Mouse (Mus musculus) neural tube, embryonic 15.5 days (tissue): ENCODE data around the gene St7. TPM values are rescaled to one million over a fixed set of nuclear protein-coding genes. Genes with fewer than 3 reads are reported as not detected.

Source experiments
- ATAC-seq: fragments of 200-750 bp; cut with Nextera tagmentation; 2 replicates; pipeline ENCODE4 v1.8.0; 2017; ENCODE audit warnings: mild to moderate bottlenecking, moderate TSS enrichment, moderate library complexity; ENCODE audit not compliant: low FRiP score
- H3K27ac ChIP-seq: fragments of 300-500 bp; sonication (generic); replicated peaks from 2 replicates; pipeline ENCODE4 v1.5.1; 2015; ENCODE audit warnings: mild to moderate bottlenecking, inconsistent platforms
- H3K27me3 ChIP-seq: fragments of 300-500 bp; sonication (generic); replicated peaks from 2 replicates; pipeline ENCODE4 v1.6.1; 2015; ENCODE audit warnings: inconsistent platforms
- H3K36me3 ChIP-seq: fragments of 300-500 bp; sonication (generic); 2 replicates; pipeline ENCODE4 v1.6.1; 2015; ENCODE audit warnings: inconsistent platforms
- H3K4me1 ChIP-seq: fragments of 300-500 bp; sonication (generic); 2 replicates; pipeline ENCODE4 v1.6.1; 2015; ENCODE audit warnings: inconsistent platforms
- H3K4me2 ChIP-seq: fragments of 300-500 bp; sonication (generic); 2 replicates; pipeline ENCODE4 v1.6.1; 2015; ENCODE audit warnings: inconsistent platforms, mild to moderate bottlenecking, moderate library complexity
- H3K4me3 ChIP-seq: fragments of 300-500 bp; sonication (generic); replicated peaks from 2 replicates; pipeline ENCODE4 v1.5.1; 2015; ENCODE audit warnings: mild to moderate bottlenecking, inconsistent platforms
- H3K9ac ChIP-seq: fragments of 300-500 bp; sonication (generic); replicated peaks from 2 replicates; pipeline ENCODE4 v1.6.1; 2015; ENCODE audit warnings: mild to moderate bottlenecking, inconsistent platforms
- H3K9me3 ChIP-seq: fragments of 300-500 bp; sonication (generic); replicated peaks from 2 replicates; pipeline ENCODE4 v1.6.1; 2016; ENCODE audit warnings: inconsistent platforms
- WGBS: fragments of 180-500 bp; shearing (Covaris S2); methylation state at CpG from one replicate; pipeline ENCODE4 v1.1.7; 2015; ENCODE audit warnings: mixed read lengths; 5-methylcytosine and 5-hydroxymethylcytosine counted together
- polyA plus RNA-seq: library from polyadenylated mRNA; unstranded; fragments of >200 nt; fragmentation: Nextera tagmentation; extraction: Ambion mirVana; gene quantifications from 2 replicates; pipeline ENCODE4 v1.2.1, GENCODE M21; 2015

Gene St7
- polyA plus RNA-seq, 1 experiment from 2014 or later, result 59.2 TPM

- Histone ChIP-seq H3K27ac (no peak overlapping the region), H3K4me2 (no peak overlapping the region), H3K27me3 (no peaks in the 10 kb centered on the region), H3K4me3 (no peak overlapping the region), H3K9ac (no peak overlapping the region), H3K9me3 (no peaks in the 10 kb centered on the region), H3K4me1 (no peaks in the 10 kb centered on the region), H3K36me3 (no peaks in the 10 kb centered on the region)
- 86% methylated on average over 6 of the region's 6 CpGs for WGBS
- ATAC-seq, result no peak
Observed at GRCm38 (mm10) chr6:17720022-17720421, 27.3 kb downstream of the St7 start.

DNA sequence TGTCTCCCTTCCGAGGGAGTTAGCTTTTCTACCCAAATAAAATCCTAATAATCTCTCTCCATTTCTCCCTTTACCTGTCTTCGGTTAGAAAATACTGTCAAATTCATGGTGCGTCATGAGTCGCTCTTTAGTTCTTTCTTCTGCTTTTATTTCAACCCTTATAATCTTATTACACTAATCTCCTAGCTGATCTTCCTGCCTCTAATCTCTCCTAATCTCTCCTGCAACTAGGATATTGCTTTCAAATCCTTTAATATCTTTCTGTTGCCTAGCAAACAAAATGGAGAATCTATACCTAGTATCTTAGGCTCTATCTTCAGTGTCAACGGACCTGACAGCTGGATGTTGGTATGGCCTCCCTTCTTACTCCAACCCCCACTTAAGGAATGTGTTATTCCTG, 29.0 kb downstream of the St7 start:
- H3K36me3 ChIP-seq, result no peaks in the 10 kb centered on the region
- H3K9ac ChIP-seq, result no peak overlapping the region
- no peaks in the 10 kb centered on the region for H3K27me3 ChIP-seq
- no peaks in the 10 kb centered on the region for H3K4me1 ChIP-seq
- H3K4me2 ChIP-seq, result no peak overlapping the region
- WGBS, result 76% methylated on average over 5 of the region's 5 CpGs
- no peaks in the 10 kb centered on the region for H3K9me3 ChIP-seq
- no peak overlapping the region for H3K4me3 ChIP-seq
- no peak for ATAC-seq
- H3K27ac ChIP-seq, result no peak overlapping the region

DNA sequence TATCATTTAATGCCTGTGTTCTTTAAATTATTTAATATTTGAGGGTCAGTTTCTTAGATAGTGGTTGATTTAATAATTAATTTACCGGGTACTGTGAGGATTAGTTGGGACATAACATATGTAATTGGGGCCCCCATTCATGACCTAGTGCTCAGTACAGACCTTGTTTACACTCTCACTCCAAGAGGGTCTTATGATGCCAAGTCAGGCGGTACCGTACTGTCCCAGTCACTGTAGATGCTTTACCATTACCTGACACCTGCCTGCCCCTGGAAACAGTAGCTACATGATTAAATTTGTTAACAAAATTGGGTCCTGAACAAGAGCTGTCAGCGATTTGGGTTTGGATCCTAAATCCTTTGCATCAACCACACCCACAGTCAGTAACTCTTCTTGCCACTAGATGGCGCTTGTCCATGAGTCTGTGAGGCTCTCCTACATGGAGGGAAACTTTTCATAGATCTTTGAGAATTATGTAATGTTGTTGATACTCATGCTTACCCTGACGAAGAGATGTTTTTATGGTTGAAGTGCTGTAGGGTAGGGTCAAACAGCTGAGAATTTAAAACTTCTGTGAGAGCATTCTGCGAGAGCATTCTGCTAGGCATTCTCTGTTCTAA, 33.2 kb downstream of the St7 start:
- no peak overlapping the region for H3K9ac ChIP-seq
- peak; percentile 84 for ATAC-seq
- H3K36me3 ChIP-seq, result no peaks in the 10 kb centered on the region
- WGBS, result 44% methylated on average over 7 of the region's 7 CpGs
- no peak overlapping the region for H3K4me3 ChIP-seq
- H3K9me3 ChIP-seq, result no peaks in the 10 kb centered on the region
- H3K4me2 ChIP-seq, result no peak overlapping the region
- H3K27ac ChIP-seq, result no peak overlapping the region
- no peaks in the 10 kb centered on the region for H3K4me1 ChIP-seq
- H3K27me3 ChIP-seq, result no peaks in the 10 kb centered on the region

DNA sequence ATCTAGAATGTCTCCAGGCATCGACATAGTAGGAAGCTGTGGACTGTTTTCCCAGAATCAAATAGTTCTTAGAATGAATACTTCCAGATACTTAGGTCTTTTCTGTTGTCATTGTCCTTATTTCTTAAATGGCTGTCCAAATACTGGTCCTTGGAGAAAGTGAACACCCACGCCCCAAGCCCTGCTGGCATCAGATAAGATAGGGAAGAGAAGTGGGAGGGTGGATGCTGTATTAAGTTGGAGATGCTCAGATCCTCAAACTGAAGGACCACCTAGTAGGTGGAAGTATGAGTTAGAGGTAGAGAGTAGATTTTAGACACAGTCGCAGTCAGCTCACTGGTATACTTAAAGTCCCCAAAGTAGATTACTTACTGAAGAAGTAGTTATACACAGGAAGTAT, 34.5 kb downstream of the St7 start:
- Histone ChIP-seq H3K9ac (no peak overlapping the region), H3K4me2 (no peak overlapping the region), H3K4me1 (no peaks in the 10 kb centered on the region), H3K36me3 (no peaks in the 10 kb centered on the region), H3K4me3 (no peak overlapping the region), H3K9me3 (no peaks in the 10 kb centered on the region), H3K27me3 (no peaks in the 10 kb centered on the region), H3K27ac (no peak overlapping the region)
- no peak for ATAC-seq
- 95% methylated on average over 3 of the region's 3 CpGs for WGBS

DNA sequence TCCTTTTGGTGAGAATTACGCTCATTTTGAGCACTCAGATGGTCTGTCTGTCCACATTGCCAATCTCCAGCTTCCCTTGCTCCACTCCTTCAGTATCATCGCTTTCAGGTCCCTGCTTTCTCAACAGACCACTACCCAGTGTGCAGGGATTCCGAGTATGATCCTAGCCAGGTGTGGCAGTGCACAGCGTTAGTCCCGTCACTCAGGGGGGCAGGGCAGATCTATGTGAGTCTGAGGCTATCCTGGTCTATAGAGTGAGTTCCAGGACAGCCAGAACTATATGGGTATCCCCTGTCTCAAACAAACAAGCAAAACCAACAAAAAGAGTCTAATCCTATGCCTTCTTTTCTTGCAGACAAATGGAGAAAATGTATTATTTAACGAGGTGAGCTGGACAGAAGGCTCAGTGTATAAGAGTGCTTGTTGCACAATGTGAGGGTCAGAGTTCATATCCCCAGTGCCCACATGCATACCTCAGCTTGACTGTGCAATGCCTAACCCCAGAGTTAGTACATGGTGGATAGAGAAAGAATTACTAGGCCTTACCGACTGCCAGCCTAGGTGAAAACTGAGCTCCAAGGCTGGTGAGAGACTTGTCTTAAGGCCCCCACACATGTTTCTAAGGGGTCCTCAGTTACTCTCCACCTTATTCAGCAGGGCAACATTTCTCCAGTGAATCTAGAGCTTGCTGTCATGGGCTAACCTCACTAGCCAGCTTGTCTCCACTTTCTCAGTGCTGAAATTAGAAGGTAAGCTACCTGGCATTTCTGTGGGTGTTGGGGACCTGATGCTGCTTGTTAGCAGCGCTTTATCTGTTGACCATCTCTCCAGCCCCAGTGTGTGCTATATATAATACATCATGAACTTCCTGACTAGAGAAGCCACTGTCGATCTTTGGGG, 35.4 kb downstream of the St7 start:
- Histone ChIP-seq H3K27me3 (no peaks in the 10 kb centered on the region), H3K4me1 (no peaks in the 10 kb centered on the region), H3K9ac (no peak overlapping the region), H3K27ac (no peak overlapping the region), H3K9me3 (no peaks in the 10 kb centered on the region), H3K4me3 (no peak overlapping the region), H3K4me2 (no peak overlapping the region), H3K36me3 (no peaks in the 10 kb centered on the region)
- no peak for ATAC-seq
- 91% methylated on average over 9 of the region's 9 CpGs for WGBS

DNA sequence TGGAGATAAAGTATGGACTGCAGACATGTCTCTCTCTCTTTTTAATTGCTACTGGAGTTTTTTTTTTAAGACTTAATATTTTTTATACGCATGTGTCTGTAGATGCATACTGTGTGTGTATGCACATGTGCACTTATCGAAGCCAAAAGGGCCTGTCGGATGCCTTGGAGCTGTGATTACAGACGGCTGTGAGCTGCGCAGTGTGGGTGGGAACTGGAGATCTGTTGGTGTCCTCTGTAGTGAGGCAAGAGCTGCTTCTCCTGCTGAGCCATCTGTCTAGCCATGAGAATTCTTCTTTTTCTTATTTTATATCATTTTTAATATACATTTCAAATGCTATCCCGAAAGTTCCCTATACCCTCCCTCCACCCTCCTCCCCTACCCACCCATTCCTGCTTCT, 37.4 kb downstream of the St7 start:
- Histone ChIP-seq H3K4me3 (no peak overlapping the region), H3K27me3 (no peaks in the 10 kb centered on the region), H3K9ac (no peak overlapping the region), H3K4me1 (no peaks in the 10 kb centered on the region), H3K4me2 (no peak overlapping the region), H3K27ac (no peak overlapping the region), H3K36me3 (no peaks in the 10 kb centered on the region), H3K9me3 (no peaks in the 10 kb centered on the region)
- ATAC-seq, result no peak
- WGBS, result 88% methylated on average over 6 of the region's 6 CpGs

GRCm38 (mm10) chr6:17731694-17732093, 39.0 kb downstream of the St7 start:
- Histone ChIP-seq H3K9ac (no peak overlapping the region), H3K4me2 (no peak overlapping the region), H3K27ac (no peak overlapping the region), H3K36me3 (no peaks in the 10 kb centered on the region), H3K27me3 (no peaks in the 10 kb centered on the region), H3K9me3 (no peaks in the 10 kb centered on the region), H3K4me1 (no peaks in the 10 kb centered on the region), H3K4me3 (no peak overlapping the region)
- no peak for ATAC-seq
- WGBS, result 81% methylated on average over 5 of the region's 5 CpGs

GRCm38 (mm10) chr6:17733951-17734411, 41.2 kb downstream of the St7 start:
- no peak overlapping the region for H3K4me3 ChIP-seq
- H3K4me2 ChIP-seq, result no peak overlapping the region
- WGBS, result 93% methylated on average over 8 of the region's 8 CpGs
- H3K27ac ChIP-seq, result no peak overlapping the region
- no peaks in the 10 kb centered on the region for H3K36me3 ChIP-seq
- H3K4me1 ChIP-seq, result no peaks in the 10 kb centered on the region
- H3K9me3 ChIP-seq, result no peaks in the 10 kb centered on the region
- H3K27me3 ChIP-seq, result no peaks in the 10 kb centered on the region
- no peak overlapping the region for H3K9ac ChIP-seq
- no peak for ATAC-seq

GRCm38 (mm10) chr6:17737262-17737948, 44.7 kb downstream of the St7 start:
- 93% methylated on average over 8 of the region's 8 CpGs for WGBS

DNA sequence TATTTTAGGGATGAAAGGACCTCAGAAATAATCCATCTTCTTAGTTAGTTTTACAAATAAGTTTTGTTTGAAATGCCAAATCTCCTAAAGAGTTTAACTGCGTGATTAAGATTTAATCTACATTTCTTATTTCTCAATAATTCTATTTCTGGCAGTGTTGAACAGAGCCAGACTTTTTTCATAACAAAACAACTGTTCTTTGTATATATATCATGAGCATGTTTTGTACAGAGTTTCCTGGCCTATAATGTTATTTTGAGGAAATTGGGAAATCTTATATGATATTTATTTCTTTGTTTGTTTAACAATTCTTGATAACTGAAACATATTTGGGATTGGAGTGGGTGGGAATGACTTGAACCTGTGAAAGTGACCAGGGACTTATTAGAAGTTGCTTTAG, 47.4 kb downstream of the St7 start:
- H3K27ac ChIP-seq, result no peak overlapping the region
- no peaks in the 10 kb centered on the region for H3K36me3 ChIP-seq
- H3K4me3 ChIP-seq, result no peak overlapping the region
- H3K9ac ChIP-seq, result no peak overlapping the region
- no peak for ATAC-seq
- no peaks in the 10 kb centered on the region for H3K27me3 ChIP-seq
- no peaks in the 10 kb centered on the region for H3K9me3 ChIP-seq
- H3K4me1 ChIP-seq, result no peaks in the 10 kb centered on the region
- 98% methylated on average over 1 of the region's 1 CpGs for WGBS
- H3K4me2 ChIP-seq, result no peak overlapping the region

More at GRCm38 (mm10) chr6:17737262-17737948, 44.7 kb downstream of the St7 start:
- Histone ChIP-seq H3K36me3 (no peaks in the 10 kb centered on the region), H3K4me3 (no peak overlapping the region), H3K27me3 (no peaks in the 10 kb centered on the region), H3K4me1 (no peaks in the 10 kb centered on the region), H3K4me2 (no peak overlapping the region), H3K27ac (no peak overlapping the region), H3K9me3 (no peaks in the 10 kb centered on the region), H3K9ac (no peak overlapping the region)
- ATAC-seq, result no peak

GRCm38 (mm10) chr6:17741639-17742038, 48.9 kb downstream of the St7 start:
- WGBS, result 92% methylated on average over 6 of the region's 6 CpGs
- H3K9ac ChIP-seq, result no peak overlapping the region

GRCm38 (mm10) chr6:17742209-17742608, 49.5 kb downstream of the St7 start:
- H3K27ac ChIP-seq, result no peak overlapping the region
- H3K4me3 ChIP-seq, result no peak overlapping the region
- 93% methylated on average over 4 of the region's 4 CpGs for WGBS
- no peaks in the 10 kb centered on the region for H3K9me3 ChIP-seq
- ATAC-seq, result no peak
- no peaks in the 10 kb centered on the region for H3K4me1 ChIP-seq
- no peaks in the 10 kb centered on the region for H3K27me3 ChIP-seq
- no peak overlapping the region for H3K4me2 ChIP-seq
- no peak overlapping the region for H3K9ac ChIP-seq
- H3K36me3 ChIP-seq, result no peaks in the 10 kb centered on the region

More at GRCm38 (mm10) chr6:17741639-17742038, 48.9 kb downstream of the St7 start:
- ATAC-seq, result no peak
- Histone ChIP-seq H3K27me3 (no peaks in the 10 kb centered on the region), H3K9me3 (no peaks in the 10 kb centered on the region), H3K27ac (no peak overlapping the region), H3K4me2 (no peak overlapping the region), H3K36me3 (no peaks in the 10 kb centered on the region), H3K4me3 (no peak overlapping the region), H3K4me1 (no peaks in the 10 kb centered on the region)
